Mouse (Mus musculus) embryonic fibroblast, embryonic 13.5 days (primary cell): ENCODE data around the gene Smlr1.

ENCODE experiments used
- CTCF ChIP-seq: IDR thresholded peaks from 2 replicates; pipeline ENCODE4 v1.5.1; 2011; ENCODE audit warnings: mild to moderate bottlenecking, control low read depth, low read length, moderate library complexity, borderline replicate concordance; ENCODE audit not compliant: insufficient read depth
- POLR2A ChIP-seq: IDR thresholded peaks from 2 replicates; pipeline ENCODE4 v1.6.1; 2011; ENCODE audit warnings: low read depth, mild to moderate bottlenecking, control low read depth, low read length, moderate library complexity

DNA sequence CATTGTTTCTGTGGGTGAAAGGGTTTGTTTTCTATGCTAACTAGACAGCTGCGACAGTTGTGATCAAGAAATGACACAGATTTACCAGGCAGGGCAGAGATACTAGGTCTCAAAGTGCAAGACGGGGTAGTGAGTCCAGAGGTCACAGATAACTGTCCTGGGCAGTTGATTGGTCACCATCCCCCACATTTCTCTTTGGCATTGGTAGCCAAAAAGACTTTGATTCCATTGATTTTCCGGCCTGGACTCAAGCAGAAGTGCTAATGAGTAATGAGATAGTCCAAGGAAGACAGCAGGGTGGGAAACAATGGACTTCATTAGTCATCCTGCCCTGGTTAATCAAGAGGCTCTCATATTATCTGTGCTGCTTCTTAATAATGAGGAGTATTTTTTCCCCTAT is 16.1 kb downstream of the Smlr1 start:
- TF ChIP-seq CTCF = no peak
- no peak for TF ChIP-seq POLR2A
